11 mouse cellular contexts compared by ENCODE assay signal in the genomic region with DNA sequence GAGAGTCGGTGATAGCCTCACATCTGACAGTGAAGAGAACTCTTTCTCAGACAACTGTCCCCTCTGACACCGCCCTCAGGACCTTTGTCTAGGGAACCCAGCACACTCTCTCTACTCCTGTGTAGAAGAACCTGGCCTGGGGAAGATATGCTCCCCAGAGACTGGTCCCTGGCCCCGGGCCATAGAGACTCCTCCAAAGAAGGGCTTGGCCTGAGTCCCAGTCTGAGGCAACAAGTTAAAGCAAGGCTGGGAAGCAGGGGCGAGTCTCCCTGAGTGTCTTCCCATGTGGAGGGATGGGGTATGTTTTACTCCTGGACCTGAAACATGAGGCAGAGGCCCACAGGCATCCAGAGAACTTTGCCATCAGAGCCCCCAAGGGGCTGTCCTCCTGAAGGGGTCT. TPM values are rescaled to one million over a fixed set of nuclear protein-coding genes. Genes with fewer than 3 reads are reported as not detected.
A peak's percentile ranks its signal among the peaks of the same experiment; 100 is the strongest.
DNase-seq lines count a peak whose midpoint lies in the region; ATAC-seq and TF ChIP-seq lines count a peak whose summit lies in the region.
"Had no signal": no experiment of that assay in that cellular context is flagged by ENCODE, and none has a peak within 500 bp of the region (broad histone marks: within the 10 kb centered on the region; RNA-seq: fewer than 3 reads in every experiment).

No protein-coding gene starts in this region.

- no peak overlapping the region for H3K9ac ChIP-seq in heart, embryonic 12.5 days
- H3K9ac ChIP-seq in lung, postnatal 0 days (replicated peaks; ENCODE audit: low read depth) = no peak overlapping the region
- H3K9ac ChIP-seq: hindbrain, embryonic 13.5 days; liver, embryonic 13.5 days had no signal

- H3K4me2 ChIP-seq in heart, embryonic 12.5 days = no peak overlapping the region
- H3K4me2 ChIP-seq in lung, postnatal 0 days (replicated peaks; ENCODE audit: low read depth, low read length) = no peak overlapping the region
- H3K4me2 ChIP-seq: hindbrain, embryonic 13.5 days; liver, embryonic 13.5 days had no signal

- no peak overlapping the region for H3K27ac ChIP-seq in heart, embryonic 12.5 days (ENCODE audit: poor library complexity, severe bottlenecking)
- no peak overlapping the region for H3K27ac ChIP-seq in lung, postnatal 0 days (ENCODE audit: low read length)
- no peak overlapping the region for H3K27ac ChIP-seq in layer of hippocampus, adult 2 months
- H3K27ac ChIP-seq: heart, adult 2 months; hindbrain, embryonic 13.5 days; liver, embryonic 13.5 days; midbrain, embryonic 10.5 days had no signal

- H3K4me1 ChIP-seq in heart, embryonic 12.5 days (replicated peaks) = peaks cover 15% of the 10 kb centered on the region
- H3K4me1 ChIP-seq in lung, postnatal 0 days (ENCODE audit: insufficient read depth, low read depth, low read length) = no peaks in the 10 kb centered on the region

- no peak for TF ChIP-seq EP300 in lung, postnatal 0 days (IDR thresholded peaks at IDR 0.05)

- H3K9me3 ChIP-seq in heart, embryonic 12.5 days (replicated peaks) = no peaks in the 10 kb centered on the region
- H3K9me3 ChIP-seq in lung, postnatal 0 days (ENCODE audit: low read length) = no peaks in the 10 kb centered on the region
- H3K9me3 ChIP-seq: hindbrain, embryonic 13.5 days; liver, embryonic 13.5 days; midbrain, embryonic 10.5 days had no signal

- DNase-seq in heart, postnatal 14 days = peak; percentile 43 to 66
- peak; percentile 36 for DNase-seq in lung, postnatal 0 days (ENCODE audit: low spot score)
- no peak for DNase-seq in lung, adult 18-20 months
- peak; percentile 81 for DNase-seq in adipocyte (ENCODE audit: low spot score)
- DNase-seq in layer of hippocampus, adult 2 months (ENCODE audit: low spot score in 2 of 2) = no peak
- DNase-seq: liver, embryonic 13.5 days had no signal

- H3K36me3 ChIP-seq in heart, embryonic 12.5 days = no peaks in the 10 kb centered on the region
- no peaks in the 10 kb centered on the region for H3K36me3 ChIP-seq in lung, postnatal 0 days (ENCODE audit: insufficient read depth, low read length)
- H3K36me3 ChIP-seq: hindbrain, embryonic 13.5 days; liver, embryonic 13.5 days; midbrain, embryonic 10.5 days had no signal

- ATAC-seq in heart, embryonic 12.5 days (ENCODE audit: insufficient number of reproducible peaks, low FRiP score) = no peak
- ATAC-seq in lung, postnatal 0 days = no peak
- peak; percentile 71 for ATAC-seq in megakaryocyte progenitor cell, adult 5-6 weeks (replicated peaks; ENCODE audit: poor library complexity)

- TF ChIP-seq CTCF in lung, postnatal 0 days (IDR thresholded peaks at IDR 0.05) = no peak
- TF ChIP-seq CTCF in layer of hippocampus, adult 2 months (conservative IDR thresholded peaks at IDR 0.05) = no peak

- H3K4me3 ChIP-seq in heart, embryonic 12.5 days = no peak overlapping the region
- H3K4me3 ChIP-seq in lung, postnatal 0 days (ENCODE audit: low read depth, low read length) = no peak overlapping the region
- H3K4me3 ChIP-seq in layer of hippocampus, adult 2 months = no peak overlapping the region
- H3K4me3 ChIP-seq: heart, adult 2 months; hindbrain, embryonic 13.5 days; liver, embryonic 13.5 days; midbrain, embryonic 10.5 days had no signal

- peaks cover 35% of the 10 kb centered on the region for H3K27me3 ChIP-seq in heart, embryonic 12.5 days (replicated peaks)
- H3K27me3 ChIP-seq in lung, postnatal 0 days (replicated peaks; ENCODE audit: insufficient read depth, low read length) = no peaks in the 10 kb centered on the region; the same call in 1 of the 2 replicates

- WGBS in heart, embryonic 12.5 days = 61% methylated on average over 4 of the region's 4 CpGs
- 59% methylated on average over 4 of the region's 4 CpGs for WGBS in lung, postnatal 0 days

- intact Hi-C loops in heart, postnatal 14 days (cut with DNase I) = no loop called here

RNA-seq across cellular contexts. Expression of a gene that starts 2.1 kb away (rescaled TPM):
- total RNA-seq in heart, postnatal 14 days (2021) = not detected
- polyA plus RNA-seq in heart, embryonic 12.5 days (2016; fragmentation: Nextera tagmentation; extraction: Ambion mirVana) = 0.33 and 0.36 TPM in 2 replicates
- 0.10 TPM in 1 of 2 replicates, not detected in the other for polyA plus RNA-seq in lung, postnatal 0 days (2015; fragmentation: Nextera tagmentation; extraction: Ambion mirVana)
- not detected in 2 replicates for total RNA-seq in megakaryocyte progenitor cell, adult 5-6 weeks (2015)
- not detected in 2 replicates for total RNA-seq in megakaryocyte progenitor cell, adult 5-6 weeks (2017)
- under 1 TPM; 0.93 to 1.00 TPM for total RNA-seq in layer of hippocampus, adult 2 months (2021)
- total RNA-seq: heart, adult 2 months had no signal
- polyA plus RNA-seq: heart, adult 2 months had no signal

Comparison
In these comparisons a context has a peak if more than half of its experiments do, and no peak if none do; other contexts are left out.
1. DNase-seq: peak in heart, postnatal 14 days (2 of 2), lung, postnatal 0 days (single experiment) and adipocyte (single experiment); none in lung, adult 18-20 months (0 of 2) and layer of hippocampus, adult 2 months (0 of 2).